Mouse (Mus musculus): ENCODE measurements around the gene Gm49510. TPM values are rescaled to one million over a fixed set of nuclear protein-coding genes. Genes with fewer than 3 reads are reported as not detected.
"Not testable (repeated sequence)": the region's sequence is repeated elsewhere in the genome, so short reads cannot be mapped to it uniquely, and the experiment has no call there.

Gm49510 gene
- polyA plus RNA-seq, 1 experiment from 2014 or later: not detected

- Histone ChIP-seq H3K9me3 (ENCODE audit: control insufficient read depth, low read depth, low read length) (no peaks in the 10 kb centered on the region), H3K4me3 (ENCODE audit: low read depth, low read length) (no peak overlapping the region), H3K27me3 (ENCODE audit: control insufficient read depth, insufficient read depth, low read length) (no peaks in the 10 kb centered on the region), H3K4me2 (replicated peaks; ENCODE audit: low read depth, low read length) (no peak overlapping the region), H3K9ac (replicated peaks; ENCODE audit: low read depth, low read length) (no peak overlapping the region), H3K27ac (ENCODE audit: low read length) (peak overlapping the region; percentile 99), H3K36me3 (ENCODE audit: control insufficient read depth, insufficient read depth, low read length) (no peaks in the 10 kb centered on the region; the same call in 1 of the 2 replicates), H3K4me1 (ENCODE audit: control insufficient read depth, insufficient read depth, low read length) (peaks cover 20% of the 10 kb centered on the region)
- ATAC-seq (ENCODE audit: insufficient number of reproducible peaks, insufficient read depth, low FRiP score, low read depth): no peak
- WGBS: 62% methylated on average over 8 of the region's 8 CpGs
Measured at GRCm38 (mm10) chr15:78874989-78875388, 24.5 kb upstream of the Gm49510 start.

GRCm38 (mm10) chr15:78875537-78875936, 23.9 kb upstream of the Gm49510 start:
- no peak for ATAC-seq (ENCODE audit: insufficient number of reproducible peaks, insufficient read depth, low FRiP score, low read depth)
- no peaks in the 10 kb centered on the region for H3K27me3 ChIP-seq (ENCODE audit: control insufficient read depth, insufficient read depth, low read length)
- H3K4me3 ChIP-seq (ENCODE audit: low read depth, low read length): peak overlapping the region; percentile 69; the same call in 1 of the 2 replicates
- WGBS: 74% methylated on average over 5 of the region's 5 CpGs
- peak overlapping the region; percentile 90; the same call in 1 of the 2 replicates for H3K4me2 ChIP-seq (replicated peaks; ENCODE audit: low read depth, low read length)
- peak overlapping the region; percentile 15; the same call in 1 of the 2 replicates for H3K9ac ChIP-seq (replicated peaks; ENCODE audit: low read depth, low read length)
- peaks cover 4% of the 10 kb centered on the region; the same call in 1 of the 2 replicates for H3K36me3 ChIP-seq (ENCODE audit: control insufficient read depth, insufficient read depth, low read length)
- H3K4me1 ChIP-seq (ENCODE audit: control insufficient read depth, insufficient read depth, low read length): peaks cover 20% of the 10 kb centered on the region
- H3K27ac ChIP-seq (ENCODE audit: low read length): peak overlapping the region; percentile 99
- no peaks in the 10 kb centered on the region for H3K9me3 ChIP-seq (ENCODE audit: control insufficient read depth, low read depth, low read length)

- 2% methylated on average over 17 of the region's 17 CpGs for WGBS
- Histone ChIP-seq H3K36me3 (ENCODE audit: control insufficient read depth, insufficient read depth, low read length) (peaks cover 8% of the 10 kb centered on the region; the same call in 1 of the 2 replicates), H3K9ac (replicated peaks; ENCODE audit: low read depth, low read length) (peak overlapping the region; percentile 71; the same call in 1 of the 2 replicates), H3K27me3 (ENCODE audit: control insufficient read depth, insufficient read depth, low read length) (no peaks in the 10 kb centered on the region), H3K4me2 (replicated peaks; ENCODE audit: low read depth, low read length) (peak overlapping the region; percentile 90), H3K4me3 (ENCODE audit: low read depth, low read length) (peak overlapping the region; percentile 69), H3K9me3 (ENCODE audit: control insufficient read depth, low read depth, low read length) (no peaks in the 10 kb centered on the region), H3K4me1 (ENCODE audit: control insufficient read depth, insufficient read depth, low read length) (peaks cover 20% of the 10 kb centered on the region), H3K27ac (ENCODE audit: low read length) (peak overlapping the region; percentile 99)
- ATAC-seq (ENCODE audit: insufficient number of reproducible peaks, insufficient read depth, low FRiP score, low read depth): peak; percentile 47
Measured at GRCm38 (mm10) chr15:78876258-78876696, 23.2 kb upstream of the Gm49510 start.

- WGBS: under 1% methylated on average over 79 of the region's 95 CpGs
- Histone ChIP-seq H3K4me3 (ENCODE audit: low read depth, low read length) (peak within 1 kb of the TSS; percentile 69), H3K27ac (ENCODE audit: low read length) (peak within 1 kb of the TSS; percentile 99), H3K9me3 (ENCODE audit: control insufficient read depth, low read depth, low read length) (no peaks in the 10 kb centered on the region), H3K27me3 (ENCODE audit: control insufficient read depth, insufficient read depth, low read length) (no peaks in the 10 kb centered on the region), H3K4me1 (ENCODE audit: control insufficient read depth, insufficient read depth, low read length) (peaks cover 16% of the 10 kb centered on the region), H3K36me3 (ENCODE audit: control insufficient read depth, insufficient read depth, low read length) (peaks cover 14% of the 10 kb centered on the region; the same call in 1 of the 2 replicates), H3K9ac (replicated peaks; ENCODE audit: low read depth, low read length) (peak within 1 kb of the TSS; percentile 71), H3K4me2 (replicated peaks; ENCODE audit: low read depth, low read length) (peak within 1 kb of the TSS; percentile 90)
- ATAC-seq (ENCODE audit: insufficient number of reproducible peaks, insufficient read depth, low FRiP score, low read depth): peak; percentile 88
Measured at GRCm38 (mm10) chr15:78876991-78877809, 22.3 kb upstream of the Gm49510 start, which contains the start of gene Gga1. Gene Gga1, plus strand, starts transcription at chr15:78877190.

- ATAC-seq (ENCODE audit: insufficient number of reproducible peaks, insufficient read depth, low FRiP score, low read depth): no peak; the same call in 1 of the 2 replicates
Measured at GRCm38 (mm10) chr15:78877810-78878390, 21.6 kb upstream of the Gm49510 start.

GRCm38 (mm10) chr15:78878792-78879516, 20.5 kb upstream of the Gm49510 start:
- Histone ChIP-seq H3K4me2 (replicated peaks; ENCODE audit: low read depth, low read length) (0 out of 2 replicates have a peak overlapping the region, but pooled peaks have one; percentile 6), H3K27ac (ENCODE audit: low read length) (peak overlapping the region; percentile 60; the same call in 1 of the 2 replicates), H3K4me1 (ENCODE audit: control insufficient read depth, insufficient read depth, low read length) (peaks cover 16% of the 10 kb centered on the region), H3K36me3 (ENCODE audit: control insufficient read depth, insufficient read depth, low read length) (peaks cover 25% of the 10 kb centered on the region), H3K9ac (replicated peaks; ENCODE audit: low read depth, low read length) (0 out of 2 replicates have a peak overlapping the region, but pooled peaks have one; percentile 6)
- not testable (repeated sequence) for H3K27me3 ChIP-seq (ENCODE audit: control insufficient read depth, insufficient read depth, low read length); ATAC-seq (ENCODE audit: insufficient number of reproducible peaks, insufficient read depth, low FRiP score, low read depth); H3K4me3 ChIP-seq (ENCODE audit: low read depth, low read length); H3K9me3 ChIP-seq (ENCODE audit: control insufficient read depth, low read depth, low read length)
- WGBS: 25% methylated on average over 7 of the region's 7 CpGs

More at GRCm38 (mm10) chr15:78877810-78878390, 21.6 kb upstream of the Gm49510 start:
- H3K4me1 ChIP-seq (ENCODE audit: control insufficient read depth, insufficient read depth, low read length): peaks cover 16% of the 10 kb centered on the region
- peak overlapping the region; percentile 99 for H3K27ac ChIP-seq (ENCODE audit: low read length)
- H3K36me3 ChIP-seq (ENCODE audit: control insufficient read depth, insufficient read depth, low read length): peaks cover 15% of the 10 kb centered on the region
- H3K4me3 ChIP-seq (ENCODE audit: low read depth, low read length): peak overlapping the region; percentile 69
- 1% methylated on average over 17 of the region's 17 CpGs for WGBS
- peak overlapping the region; percentile 71 for H3K9ac ChIP-seq (replicated peaks; ENCODE audit: low read depth, low read length)
- no peaks in the 10 kb centered on the region for H3K27me3 ChIP-seq (ENCODE audit: control insufficient read depth, insufficient read depth, low read length)
- no peaks in the 10 kb centered on the region for H3K9me3 ChIP-seq (ENCODE audit: control insufficient read depth, low read depth, low read length)
- peak overlapping the region; percentile 90 for H3K4me2 ChIP-seq (replicated peaks; ENCODE audit: low read depth, low read length)

GRCm38 (mm10) chr15:78880432-78880831, 19.0 kb upstream of the Gm49510 start:
- WGBS: 92% methylated on average over 8 of the region's 8 CpGs
- no peak overlapping the region for H3K4me2 ChIP-seq (replicated peaks; ENCODE audit: low read depth, low read length)
- no peak for ATAC-seq (ENCODE audit: insufficient number of reproducible peaks, insufficient read depth, low FRiP score, low read depth)
- H3K36me3 ChIP-seq (ENCODE audit: control insufficient read depth, insufficient read depth, low read length): peaks cover 34% of the 10 kb centered on the region
- no peak overlapping the region for H3K9ac ChIP-seq (replicated peaks; ENCODE audit: low read depth, low read length)
- peaks cover 16% of the 10 kb centered on the region for H3K4me1 ChIP-seq (ENCODE audit: control insufficient read depth, insufficient read depth, low read length)
- H3K9me3 ChIP-seq (ENCODE audit: control insufficient read depth, low read depth, low read length): no peaks in the 10 kb centered on the region
- H3K4me3 ChIP-seq (ENCODE audit: low read depth, low read length): no peak overlapping the region
- H3K27me3 ChIP-seq (ENCODE audit: control insufficient read depth, insufficient read depth, low read length): no peaks in the 10 kb centered on the region
- no peak overlapping the region for H3K27ac ChIP-seq (ENCODE audit: low read length)

- Histone ChIP-seq H3K4me2 (replicated peaks; ENCODE audit: low read depth, low read length) (no peak overlapping the region), H3K4me3 (ENCODE audit: low read depth, low read length) (no peak overlapping the region), H3K9me3 (ENCODE audit: control insufficient read depth, low read depth, low read length) (no peaks in the 10 kb centered on the region), H3K4me1 (ENCODE audit: control insufficient read depth, insufficient read depth, low read length) (peaks cover 13% of the 10 kb centered on the region), H3K9ac (replicated peaks; ENCODE audit: low read depth, low read length) (no peak overlapping the region), H3K27ac (ENCODE audit: low read length) (no peak overlapping the region), H3K36me3 (ENCODE audit: control insufficient read depth, insufficient read depth, low read length) (peaks cover 47% of the 10 kb centered on the region), H3K27me3 (ENCODE audit: control insufficient read depth, insufficient read depth, low read length) (no peaks in the 10 kb centered on the region)
- WGBS: 82% methylated on average over 3 of the region's 3 CpGs
- no peak for ATAC-seq (ENCODE audit: insufficient number of reproducible peaks, insufficient read depth, low FRiP score, low read depth)
Measured at GRCm38 (mm10) chr15:78881828-78882227, 17.6 kb upstream of the Gm49510 start.
